Mouse (Mus musculus) heart, adult 9 months (tissue): Measurements from ENCODE around the gene Fam107b.
"Not testable (repeated sequence)": the region's sequence is repeated elsewhere in the genome, so short reads cannot be mapped to it uniquely, and the experiment has no call there.

Source experiments
- DNase-seq, 2 experiments: peaks; one replicate each; pipeline ENCODE4 v3.0.0; 2022; ENCODE audit warnings: low spot score in 2 of 2

The Fam107b gene

DNA sequence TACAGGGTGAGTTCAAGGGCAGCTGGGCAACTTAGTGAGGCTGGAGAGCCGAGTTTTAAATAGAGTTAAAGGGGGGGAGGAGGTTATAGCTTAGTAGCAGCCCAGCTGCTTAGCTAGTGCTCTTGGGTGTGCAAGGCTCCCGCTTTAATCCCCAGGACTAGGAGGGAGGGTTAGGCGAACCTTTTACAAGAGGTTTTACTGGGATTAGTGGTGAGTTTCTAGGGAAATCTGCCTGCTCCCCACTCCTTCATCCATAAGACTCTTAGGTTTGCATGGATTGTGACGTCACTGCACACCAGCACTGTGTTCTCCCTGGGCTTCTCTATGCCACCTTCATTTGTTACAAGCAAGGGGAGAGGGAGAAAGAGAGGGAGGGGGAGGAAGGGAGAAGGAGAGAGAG, 88.6 kb downstream of the Fam107b start:
- DNase-seq, result no peak

DNA sequence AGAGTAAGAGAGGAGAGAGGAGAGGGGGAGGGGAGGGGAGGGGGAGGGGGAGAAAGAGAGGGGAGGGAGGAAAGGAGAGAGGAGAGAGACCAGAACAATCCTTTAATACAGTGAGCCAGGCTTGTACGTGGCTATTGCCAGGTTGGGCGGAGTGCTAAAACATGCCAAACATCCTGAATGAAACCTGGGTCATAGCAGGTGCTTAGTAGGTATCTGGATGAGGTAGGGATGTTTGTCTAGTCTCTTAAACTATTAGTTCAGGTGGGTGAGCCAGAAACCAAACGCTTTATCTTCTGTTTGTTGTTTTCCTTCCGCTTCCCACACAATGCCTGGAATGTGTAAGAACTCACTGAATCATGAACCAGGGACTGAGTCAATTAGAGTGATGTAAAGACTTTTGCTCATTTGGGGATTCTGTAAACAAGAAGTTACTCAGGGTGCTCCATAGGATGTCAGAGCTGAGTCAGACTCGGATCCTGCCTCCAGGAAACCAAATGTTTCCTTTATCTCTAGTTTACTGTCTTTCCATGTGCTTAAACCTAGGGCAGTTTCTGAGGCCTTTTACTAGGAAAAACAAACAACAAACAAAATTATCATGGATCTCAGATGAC, 89.1 kb downstream of the Fam107b start:
- DNase-seq, result no peak

DNA sequence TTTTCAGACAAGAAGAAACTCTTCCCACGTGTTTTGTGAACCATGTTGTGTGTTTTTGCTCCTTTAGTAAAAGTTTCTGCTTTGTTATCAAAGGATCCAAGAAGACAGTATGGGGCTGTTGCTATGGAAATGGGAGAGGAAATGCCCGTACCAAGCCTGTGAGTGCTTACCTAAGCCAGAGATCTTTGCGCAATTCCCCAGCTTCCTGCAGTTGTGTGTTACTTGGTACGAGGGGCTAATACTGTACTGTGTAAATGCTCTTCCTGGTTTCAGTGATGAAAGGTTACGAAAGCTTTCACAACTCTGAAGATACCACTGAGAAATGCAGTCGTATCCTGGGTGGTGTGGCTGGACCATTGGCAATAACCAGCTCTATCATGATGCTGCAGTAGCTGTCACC, 93.8 kb downstream of the Fam107b start:
- no peak for DNase-seq

DNA sequence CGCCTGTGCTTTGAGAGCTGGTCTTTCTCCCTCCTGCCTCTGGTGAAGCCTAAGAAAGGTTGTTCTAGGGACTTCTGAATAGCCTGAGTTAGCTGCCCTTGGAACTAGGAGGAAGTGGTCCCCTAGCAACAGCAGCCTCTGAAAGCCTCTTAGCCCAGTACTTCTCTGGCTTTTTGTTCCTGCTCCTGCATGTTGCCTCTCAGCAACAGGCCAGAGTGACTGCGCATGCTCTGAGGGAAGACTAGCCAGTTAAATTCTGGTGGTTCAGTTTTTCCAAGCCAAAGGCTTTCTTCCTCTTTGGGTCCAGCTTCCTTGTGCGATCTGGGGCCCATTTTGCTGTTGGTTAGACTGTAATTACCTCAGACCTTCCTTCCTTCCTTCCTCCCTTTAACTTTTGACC, 98.4 kb downstream of the Fam107b start:
- peak; percentile 39 to 64 for DNase-seq

GRCm38 (mm10) chr2:3669646-3670045, 99.4 kb downstream of the Fam107b start:
- no peak for DNase-seq

DNA sequence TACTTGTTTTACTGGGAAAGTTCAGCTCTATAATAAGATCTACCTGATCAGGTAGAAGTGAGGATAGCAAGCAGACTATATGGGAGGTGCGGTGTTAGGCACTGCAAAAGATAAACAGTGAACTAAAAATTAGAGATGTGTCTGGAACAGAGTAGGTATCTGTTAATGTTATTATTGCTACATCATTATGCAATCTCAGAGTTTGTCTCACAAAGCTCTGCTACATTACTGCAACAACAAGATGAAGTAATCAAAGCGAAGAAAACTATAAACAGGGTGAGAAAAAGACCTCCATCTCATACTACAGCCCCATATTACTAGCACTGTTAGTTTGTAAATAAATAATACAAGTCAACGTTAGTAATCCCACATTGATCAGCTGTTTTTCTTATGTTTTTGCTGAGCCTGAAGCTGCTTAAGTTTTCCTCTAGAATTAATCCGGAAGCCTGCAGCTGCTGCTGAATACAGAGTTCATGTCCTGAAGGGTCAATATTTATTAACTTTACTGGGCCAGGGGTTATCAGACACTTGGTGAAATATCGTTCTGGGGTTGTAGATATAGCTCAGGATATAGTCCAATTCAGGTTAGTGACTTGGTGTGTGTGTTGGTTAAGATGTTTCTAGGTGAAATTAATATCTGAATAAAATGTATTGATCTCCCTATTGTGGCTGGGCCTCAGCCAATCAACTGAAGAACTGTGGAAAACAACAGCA, 102.5 kb downstream of the Fam107b start:
- no peak for DNase-seq

GRCm38 (mm10) chr2:3675481-3675880, 105.2 kb downstream of the Fam107b start:
- no peak for DNase-seq

DNA sequence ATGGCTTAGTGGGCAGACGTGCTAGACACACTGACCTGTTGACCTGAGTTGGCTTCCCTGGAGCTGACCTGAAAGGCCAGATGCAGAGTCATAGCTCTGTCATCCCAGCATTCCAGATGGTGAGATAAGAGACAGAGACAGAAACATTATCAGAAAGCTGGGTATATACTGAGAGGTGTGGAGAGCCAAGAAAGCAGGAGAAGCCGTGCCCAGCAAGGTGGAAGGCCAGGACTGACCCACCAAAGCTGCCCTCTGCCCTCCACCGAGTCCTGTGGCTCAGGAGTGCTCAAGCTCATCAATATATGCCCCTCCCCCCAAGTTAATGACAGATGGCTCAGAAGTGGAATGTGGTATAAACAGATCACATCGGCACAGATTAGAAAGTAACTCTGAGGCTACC, 112.4 kb downstream of the Fam107b start:
- DNase-seq, result no peak

GRCm38 (mm10) chr2:3683343-3683742, 113.1 kb downstream of the Fam107b start:
- DNase-seq, result no peak

- DNase-seq, result peak in 1 of 2 experiments; percentile 19
Measured at GRCm38 (mm10) chr2:3683751-3684229, 113.5 kb downstream of the Fam107b start.

DNA sequence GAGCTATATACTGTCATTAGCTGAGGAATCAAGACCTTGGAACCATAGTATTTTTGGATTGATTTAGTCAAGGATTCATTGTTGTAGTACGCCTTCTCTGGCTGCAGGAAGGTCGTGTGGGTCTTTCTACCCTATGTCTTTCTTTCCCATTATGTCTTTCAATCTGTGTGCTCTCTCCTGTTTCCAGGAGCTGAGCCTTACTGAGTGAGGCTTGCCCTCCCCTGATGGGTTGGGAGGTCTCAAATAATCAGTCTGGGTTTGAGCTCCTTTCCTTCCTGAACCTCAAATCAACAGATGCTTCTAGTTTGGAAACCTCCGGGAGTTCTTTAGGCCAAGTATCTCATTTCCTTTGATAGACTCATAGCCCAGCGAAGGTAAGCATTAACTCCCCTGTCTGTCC, 119.9 kb downstream of the Fam107b start:
- DNase-seq, result no peak

DNA sequence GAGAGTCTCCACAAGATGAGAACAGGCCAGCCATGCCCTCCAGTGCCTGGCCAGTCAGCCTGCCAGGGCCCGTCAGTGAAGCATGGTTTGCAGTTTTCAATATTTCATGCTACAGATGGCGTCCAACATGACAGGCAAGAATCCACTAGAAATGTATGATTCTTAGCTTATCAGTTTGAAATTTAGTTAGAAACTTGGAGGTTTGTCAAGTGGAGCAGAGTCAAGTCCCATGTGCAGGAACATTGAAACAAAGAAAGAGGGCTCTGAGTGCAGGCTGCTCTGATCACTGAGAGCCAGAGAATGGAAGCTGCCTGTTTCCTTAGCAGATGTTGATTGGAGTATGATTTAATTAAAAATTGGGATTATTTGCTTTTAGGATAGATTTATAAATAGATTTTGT, 122.5 kb downstream of the Fam107b start:
- DNase-seq, result no peak

- no peak for DNase-seq
Measured at GRCm38 (mm10) chr2:3695900-3696299, 125.6 kb downstream of the Fam107b start.

DNA sequence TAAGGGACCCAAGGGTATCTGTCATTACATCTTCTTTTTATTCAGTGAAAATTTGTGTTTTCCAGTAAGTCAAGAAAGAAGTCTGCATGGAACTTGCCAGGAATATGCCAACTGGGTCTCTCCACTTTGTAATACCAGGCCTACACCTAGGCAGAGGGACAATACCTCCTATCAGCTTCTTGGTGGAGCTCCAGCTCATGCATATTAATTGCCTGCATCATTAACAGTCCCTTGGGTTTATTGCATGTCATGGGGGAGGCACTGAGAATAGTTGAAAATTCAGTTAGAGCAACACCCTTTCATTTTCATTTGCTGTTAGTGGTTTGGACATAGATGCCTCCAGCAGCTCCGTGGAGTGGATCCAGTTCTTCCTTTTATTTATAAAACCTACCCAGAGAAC, 130.1 kb downstream of the Fam107b start:
- no peak for DNase-seq

DNA sequence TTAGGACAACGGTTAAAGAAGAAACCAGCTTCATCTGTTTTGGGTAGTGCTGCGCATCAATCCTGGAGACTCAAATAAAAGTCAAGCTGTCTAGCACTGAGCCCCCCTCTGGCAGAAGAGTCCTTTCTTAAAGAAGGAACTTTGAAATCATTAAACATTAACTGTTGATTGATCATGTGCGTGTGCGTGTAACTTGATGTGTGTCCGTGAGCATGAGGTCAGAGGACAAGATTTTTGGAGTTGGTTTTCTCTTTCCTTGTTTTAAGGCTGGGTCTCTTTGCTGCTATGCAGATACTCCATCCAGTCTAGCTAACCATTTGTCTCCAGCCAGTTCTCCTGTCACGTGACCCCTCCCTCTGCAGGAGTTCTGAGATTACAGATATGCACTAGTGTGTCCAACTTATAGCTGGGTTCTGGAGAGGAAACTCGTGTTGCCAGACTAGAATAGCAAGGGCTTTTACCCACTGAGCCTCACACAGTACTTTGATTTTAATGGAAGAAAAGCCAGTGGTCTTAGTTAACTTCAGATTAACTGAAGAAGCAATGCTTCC, 132.4 kb downstream of the Fam107b start:
- DNase-seq, result no peak

DNA sequence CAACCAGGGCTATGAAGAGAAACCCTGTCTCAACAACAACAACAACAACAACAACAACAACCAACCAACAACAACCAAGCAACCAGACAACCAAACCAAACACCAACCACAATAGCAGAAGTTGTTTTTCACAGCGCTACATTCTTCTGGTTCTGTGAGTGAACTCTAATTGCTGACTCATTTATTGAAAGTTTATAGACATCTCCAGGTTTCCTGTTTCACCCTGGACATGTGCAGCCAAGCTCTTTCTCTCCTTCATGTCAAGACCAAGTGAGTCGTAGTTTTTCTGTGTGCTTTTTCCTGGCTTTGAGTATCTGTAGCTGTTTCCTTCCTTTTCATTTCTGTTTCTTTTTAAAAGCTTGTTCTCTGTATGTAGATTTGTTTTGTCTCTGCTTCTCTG, 133.5 kb downstream of the Fam107b start:
- DNase-seq, result no peak

DNA sequence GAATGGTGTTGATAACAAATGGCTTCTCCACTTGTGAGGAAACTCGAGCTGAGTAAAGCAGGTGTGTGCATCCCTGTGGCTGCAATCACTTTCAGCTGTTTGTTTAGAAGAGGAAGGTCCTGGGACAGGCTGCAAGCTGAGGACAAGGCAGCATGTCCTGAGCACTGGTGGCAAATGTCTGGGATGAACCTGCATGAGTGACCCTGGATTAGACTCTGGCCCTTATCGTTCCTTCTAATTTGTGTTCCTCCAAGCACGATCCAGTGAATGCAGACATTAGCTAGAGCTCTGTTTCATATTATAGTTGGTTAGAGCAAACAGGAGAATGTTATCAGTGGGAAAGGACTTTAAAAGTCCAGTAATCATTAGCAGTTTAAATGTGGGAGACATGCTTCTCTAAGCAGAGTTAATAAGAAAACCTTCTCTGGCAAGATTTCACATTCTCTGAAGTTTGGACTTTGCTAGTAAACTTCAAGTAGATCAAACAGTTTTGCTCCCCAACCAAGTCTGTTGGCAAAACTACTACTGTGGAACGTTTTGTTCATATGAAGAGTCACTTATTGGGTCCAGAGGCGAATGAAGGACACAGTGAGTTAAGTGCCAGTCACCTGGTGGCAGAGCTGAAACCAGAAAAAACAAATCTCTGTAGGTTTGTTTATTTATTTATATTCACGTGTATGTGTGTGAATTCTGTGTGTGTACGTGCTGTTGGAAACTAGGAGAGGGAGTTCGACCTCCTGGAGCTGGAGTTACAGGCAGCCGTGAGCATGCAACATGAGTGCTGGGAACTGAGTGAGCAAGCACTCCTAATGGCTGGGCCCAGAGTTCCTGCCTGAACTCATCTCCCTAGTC, 134.2 kb downstream of the Fam107b start:
- DNase-seq, result no peak

DNA sequence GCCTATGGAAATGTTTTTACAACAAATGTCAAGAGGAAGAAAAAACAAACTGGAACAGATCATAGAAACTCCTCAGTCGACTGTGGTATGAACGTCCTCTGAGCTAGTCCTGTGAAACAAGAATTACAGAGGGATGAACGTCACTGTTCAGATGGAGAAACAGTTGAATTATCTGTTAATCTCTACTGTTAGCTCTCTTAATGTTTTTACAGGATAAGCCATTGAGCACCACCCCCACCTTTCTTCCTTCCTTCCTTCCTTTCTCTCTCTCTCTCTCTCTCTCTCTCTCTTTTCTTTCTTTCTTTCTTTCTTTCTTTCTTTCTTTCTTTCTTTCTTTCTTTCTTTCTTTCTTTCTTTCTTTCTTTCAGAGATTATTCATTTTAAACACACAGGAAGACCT, 135.0 kb downstream of the Fam107b start:
- not testable (repeated sequence) for DNase-seq

DNA sequence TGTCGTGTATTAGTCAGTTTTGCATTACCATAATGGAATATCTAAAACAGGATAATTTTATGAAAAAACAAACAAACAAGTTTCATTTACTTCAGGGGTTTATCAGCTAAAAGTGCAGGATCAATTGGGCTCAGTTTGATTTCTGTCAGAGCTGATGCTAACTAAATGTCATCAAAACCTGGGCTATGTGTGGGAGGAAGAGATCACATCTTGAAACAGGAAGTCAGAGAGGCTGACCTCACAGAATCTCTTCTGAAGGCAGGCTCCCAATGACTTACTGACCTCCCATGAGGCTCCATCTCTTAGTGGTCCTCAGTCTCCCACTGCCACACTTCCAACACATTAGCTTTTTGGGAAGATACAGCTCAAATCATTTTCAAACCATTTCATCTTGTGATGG, 136.9 kb downstream of the Fam107b start:
- no peak for DNase-seq

DNA sequence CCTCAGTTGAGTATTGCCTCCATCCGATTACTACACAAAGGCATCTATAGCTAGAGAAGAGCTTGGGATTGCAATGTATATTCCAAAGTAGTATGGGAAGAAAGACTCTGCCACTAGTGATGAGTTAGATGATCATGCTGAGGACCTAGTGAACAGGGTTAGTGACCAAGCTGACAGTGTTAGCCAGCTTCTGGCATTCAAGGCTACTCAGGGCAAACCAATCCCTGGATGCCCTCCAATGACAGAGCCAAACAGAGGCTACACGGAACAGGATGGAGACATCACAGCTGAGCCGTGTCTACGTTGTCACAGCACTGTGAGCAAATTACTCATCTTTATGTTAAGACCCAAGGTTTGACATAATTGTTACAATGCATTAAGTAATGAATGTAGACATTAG, 138.3 kb downstream of the Fam107b start:
- no peak for DNase-seq

- no peak for DNase-seq
Measured at GRCm38 (mm10) chr2:3709882-3710281, 139.6 kb downstream of the Fam107b start.

GRCm38 (mm10) chr2:3710521-3710920, 140.2 kb downstream of the Fam107b start:
- no peak for DNase-seq
